Mouse (Mus musculus) CH12.LX (cell line): ENCODE measurements around the gene Pkib. TPM values are rescaled to one million over a fixed set of nuclear protein-coding genes. Genes with fewer than 3 reads are reported as not detected.

Source experiments
- DNase-seq: peaks from one replicate; pipeline ENCODE4 v3.0.0-alpha.2; 2013; ENCODE audit errors: extremely low read depth
- H3K27ac ChIP-seq: 2 replicates; pipeline ENCODE4 v1.5.1; 2012; ENCODE audit warnings: low read depth, mild to moderate bottlenecking, control low read depth, moderate library complexity; ENCODE audit not compliant: insufficient read depth
- H3K27me3 ChIP-seq: replicated peaks from 2 replicates; pipeline ENCODE3; 2012; ENCODE audit warnings: inconsistent platforms
- H3K36me3 ChIP-seq, 2 experiments: replicated peaks in 1 of 2; 2 replicates each; pipeline versions ENCODE3 to v1.6.1; 2012; ENCODE audit warnings: inconsistent platforms in 1 of 2, low read length in 1 of 2, mild to moderate bottlenecking in 1 of 2, mixed read lengths in 1 of 2, moderate library complexity in 1 of 2; ENCODE audit not compliant: control insufficient read depth in 1 of 2, insufficient read depth in 1 of 2
- H3K4me1 ChIP-seq, 2 experiments: 2 replicates each; pipeline ENCODE4 v1.6.1; 2012; ENCODE audit warnings: inconsistent platforms in 1 of 2, moderate library complexity in 1 of 2; ENCODE audit not compliant: insufficient read depth in 2 of 2, control insufficient read depth in 1 of 2
- H3K4me2 ChIP-seq: 2 replicates; pipeline ENCODE4 v1.6.1; 2012; ENCODE audit warnings: low read depth, mild to moderate bottlenecking, control low read depth; ENCODE audit not compliant: poor library complexity, insufficient read depth, severe bottlenecking
- H3K4me3 ChIP-seq, 3 experiments: fragments of 150-350 bp in 1 of 3; sonication (generic) in 1 of 3; replicated peaks in 1 of 3; 2 replicates each; pipeline versions ENCODE3 to v1.5.1; 2011 to 2012; ENCODE audit warnings: low read depth in 2 of 3, low read length in 2 of 3, mild to moderate bottlenecking in 2 of 3, moderate library complexity in 2 of 3, control low read depth in 1 of 3, improper control_type of control experiment in 1 of 3, inconsistent platforms in 1 of 3, mixed read lengths in 1 of 3; ENCODE audit not compliant: poor library complexity in 1 of 3
- H3K79me2 ChIP-seq: replicated peaks from 2 replicates; pipeline ENCODE4 v1.6.1; 2012; ENCODE audit warnings: mild to moderate bottlenecking, moderate library complexity; ENCODE audit not compliant: control insufficient read depth, poor library complexity, insufficient read depth, severe bottlenecking; ENCODE audit errors: extremely low read depth
- H3K9ac ChIP-seq: 2 replicates; pipeline ENCODE4 v1.6.1; 2012; ENCODE audit warnings: low read depth, mild to moderate bottlenecking, control low read depth, moderate library complexity; ENCODE audit not compliant: insufficient read depth
- H3K9me3 ChIP-seq: replicated peaks from 2 replicates; pipeline ENCODE3; 2012; ENCODE audit warnings: low read length, inconsistent platforms, mixed read lengths
- CHD2 ChIP-seq: IDR thresholded peaks from 2 replicates; pipeline ENCODE4 v1.6.1; 2011; ENCODE audit warnings: low read length, improper control_type of control experiment
- ELF1 ChIP-seq: IDR thresholded peaks from 2 replicates; pipeline ENCODE4 v1.6.1; 2014; ENCODE audit warnings: low read depth, mild to moderate bottlenecking, inconsistent platforms, low read length, improper control_type of control experiment
- EP300 ChIP-seq: IDR thresholded peaks from 2 replicates; pipeline ENCODE4 v1.6.1; 2011; ENCODE audit warnings: low read length, improper control_type of control experiment
- KAT2A ChIP-seq: IDR thresholded peaks from 2 replicates; pipeline ENCODE4 v1.6.1; 2012; ENCODE audit warnings: low read length, improper control_type of control experiment, inconsistent platforms; ENCODE audit not compliant: insufficient replicate concordance
- MAFK ChIP-seq: IDR thresholded peaks from 2 replicates; pipeline ENCODE4 v1.6.1; 2011; ENCODE audit warnings: low read length, improper control_type of control experiment; ENCODE audit not compliant: insufficient replicate concordance
- MAX ChIP-seq: IDR thresholded peaks from 2 replicates; pipeline ENCODE4 v1.6.1; 2011; ENCODE audit warnings: low read length, improper control_type of control experiment
- MAZ ChIP-seq: IDR thresholded peaks from 2 replicates; pipeline ENCODE4 v1.6.1; 2012; ENCODE audit warnings: low read depth, mild to moderate bottlenecking, inconsistent platforms, low read length, improper control_type of control experiment, moderate library complexity
- MEF2A ChIP-seq: IDR thresholded peaks from 2 replicates; pipeline ENCODE4 v1.6.1; 2014; ENCODE audit warnings: low read depth, mild to moderate bottlenecking, inconsistent platforms, low read length, improper control_type of control experiment, borderline replicate concordance
- PAX5 ChIP-seq: IDR thresholded peaks from 2 replicates; pipeline ENCODE4 v1.6.1; 2012; ENCODE audit warnings: low read length, inconsistent platforms, mixed read lengths
- RCOR1 ChIP-seq: conservative IDR thresholded peaks from 2 replicates; pipeline ENCODE4 v1.6.1; 2012; ENCODE audit warnings: low read depth, mild to moderate bottlenecking, inconsistent platforms, low read length, improper control_type of control experiment
- SMC3 ChIP-seq: IDR thresholded peaks from 2 replicates; pipeline ENCODE4 v1.6.1; 2011; ENCODE audit warnings: low read depth, low read length, improper control_type of control experiment
- TBP ChIP-seq: conservative IDR thresholded peaks from 2 replicates; pipeline ENCODE4 v1.6.1; 2011; ENCODE audit warnings: low read depth, low read length, improper control_type of control experiment
- TCF12 ChIP-seq: IDR thresholded peaks from 2 replicates; pipeline ENCODE4 v1.6.1; 2014; ENCODE audit warnings: low read depth, mild to moderate bottlenecking, inconsistent platforms, low read length, improper control_type of control experiment
- UBTF ChIP-seq: IDR thresholded peaks from 2 replicates; pipeline ENCODE4 v1.6.1; 2012; ENCODE audit warnings: low read depth, mild to moderate bottlenecking, inconsistent platforms, low read length, improper control_type of control experiment, moderate library complexity
- USF1 ChIP-seq: IDR thresholded peaks from 2 replicates; pipeline ENCODE4 v1.6.1; 2014; ENCODE audit warnings: low read depth, mild to moderate bottlenecking, inconsistent platforms, low read length, improper control_type of control experiment
- ZKSCAN1 ChIP-seq: IDR thresholded peaks from 2 replicates; pipeline ENCODE4 v1.6.1; 2012; ENCODE audit warnings: low read depth, inconsistent platforms, low read length, improper control_type of control experiment, borderline replicate concordance
- dilution Hi-C: fragments of 300-500 bp; cut with MboI; formaldehyde crosslinking; loops from 2 replicates; pipeline ENCODE4 v1.14.3; 2020; ENCODE audit warnings: low sequenced_read_pairs; ENCODE audit not compliant: extremely low pct_unique_long_range_greater_than_20kb, extremely low pct_ligation_motif_present
- in situ Hi-C: fragments of 300-500 bp; cut with MboI; formaldehyde crosslinking; loops from 3 replicates; pipeline ENCODE4 v1.14.3; 2019; ENCODE audit warnings: low sequenced_read_pairs, low pct_ligation_motif_present, low pct_unique_long_range_greater_than_20kb, mixed read lengths
- polyA plus RNA-seq: library from polyadenylated mRNA; unstranded; fragments of >175 nt; gene quantifications from 2 replicates; pipeline ENCODE4 v1.2.1, GENCODE M21; 2012; ENCODE audit warnings: low read depth; ENCODE audit not compliant: insufficient read length
- total RNA-seq, 2 experiments: library from RNA; depleted of rRNA; stranded (reverse); fragments of 300-350 nt in 1 of 2; fragments of >200 nt in 1 of 2; gene quantifications; 2 replicates each; pipeline ENCODE4 v1.2.3; 2012 to 2014

Gene Pkib
- total and polyA plus RNA-seq, 3 experiments = 1.3 to 4.1 (median 1.9) TPM

- H3K4me2 ChIP-seq = no peak overlapping the region
- in situ Hi-C loops = no loop called here
- no peaks in the 10 kb centered on the region for H3K36me3 ChIP-seq
- H3K4me1 ChIP-seq = peaks cover 0 to 21% of the 10 kb centered on the region in 2 experiments; a peak in 2 of 4 replicates
- no peak for DNase-seq
- H3K4me3 ChIP-seq = no peak overlapping the region
- no peaks in the 10 kb centered on the region for H3K79me2 ChIP-seq
- dilution Hi-C loops = no loop called here
- no peak overlapping the region for H3K27ac ChIP-seq
- no peaks in the 10 kb centered on the region for H3K9me3 ChIP-seq
- no peaks in the 10 kb centered on the region for H3K27me3 ChIP-seq
- no peak for TF ChIP-seq SMC3
- no peak for TF ChIP-seq RCOR1
- TF ChIP-seq TCF12 = no peak
- TF ChIP-seq KAT2A = no peak
- no peak for TF ChIP-seq UBTF
- no peak for TF ChIP-seq PAX5
- no peak for TF ChIP-seq MAX
- no peak for TF ChIP-seq USF1
- TF ChIP-seq MAZ = no peak
- no peak for TF ChIP-seq MAFK
- no peak for TF ChIP-seq TBP
- no peak overlapping the region for H3K9ac ChIP-seq
Observed at GRCm38 (mm10) chr10:57638250-57638649, 6.5 kb downstream of the Pkib start.

- H3K4me2 ChIP-seq = no peak overlapping the region
- TF ChIP-seq TCF12 (no peak), UBTF (no peak), MAZ (no peak), CHD2 (no peak), ELF1 (no peak), MEF2A (no peak), TBP (no peak), USF1 (no peak)
- no peaks in the 10 kb centered on the region for H3K27me3 ChIP-seq
- dilution Hi-C loops = no loop called here
- H3K4me1 ChIP-seq = peaks cover 0 to 21% of the 10 kb centered on the region in 2 experiments; a peak in 2 of 4 replicates
- no peaks in the 10 kb centered on the region for H3K36me3 ChIP-seq
- in situ Hi-C loops = no loop called here
- no peak overlapping the region for H3K9ac ChIP-seq
- no peak for DNase-seq
- H3K9me3 ChIP-seq = no peaks in the 10 kb centered on the region
- H3K27ac ChIP-seq = no peak overlapping the region
- H3K4me3 ChIP-seq = no peak overlapping the region
- no peaks in the 10 kb centered on the region for H3K79me2 ChIP-seq
Observed at GRCm38 (mm10) chr10:57639540-57639939, 7.8 kb downstream of the Pkib start.

GRCm38 (mm10) chr10:57653297-57653696, 21.5 kb downstream of the Pkib start:
- no peak for DNase-seq
- no peak overlapping the region for H3K4me2 ChIP-seq
- in situ Hi-C loops (no loop called here), dilution Hi-C loops (no loop called here)
- H3K4me3 ChIP-seq = no peak overlapping the region
- no peak overlapping the region for H3K9ac ChIP-seq
- H3K36me3 ChIP-seq = no peaks in the 10 kb centered on the region
- H3K9me3 ChIP-seq = peaks cover 3% of the 10 kb centered on the region
- no peak for TF ChIP-seq EP300
- no peak for TF ChIP-seq ZKSCAN1
- no peaks in the 10 kb centered on the region for H3K79me2 ChIP-seq
- no peaks in the 10 kb centered on the region for H3K27me3 ChIP-seq
- H3K4me1 ChIP-seq = no peaks in the 10 kb centered on the region
- H3K27ac ChIP-seq = no peak overlapping the region
